Mouse (Mus musculus): Measurements from ENCODE around the gene Mdm2.
A peak's percentile ranks its signal among the peaks of the same experiment; 100 is the strongest.
"Not testable (repeated sequence)": the region's sequence is repeated elsewhere in the genome, so short reads cannot be mapped to it uniquely, and the experiment has no call there.

Gene Mdm2

GRCm38 (mm10) chr10:117732184-117732583, 21.6 kb upstream of the Mdm2 start:
- DNase-seq = no peak

GRCm38 (mm10) chr10:117731244-117732101, 20.9 kb upstream of the Mdm2 start:
- DNase-seq = peak; percentile 80 to 88

GRCm38 (mm10) chr10:117730637-117731203, 20.2 kb upstream of the Mdm2 start:
- no peak for DNase-seq

GRCm38 (mm10) chr10:117730140-117730539, 19.6 kb upstream of the Mdm2 start:
- DNase-seq = no peak

- no peak for DNase-seq
Observed at GRCm38 (mm10) chr10:117729139-117729814, 18.7 kb upstream of the Mdm2 start.

- no peak for DNase-seq
Observed at GRCm38 (mm10) chr10:117728574-117728973, 18.0 kb upstream of the Mdm2 start.

GRCm38 (mm10) chr10:117727518-117728110, 17.1 kb upstream of the Mdm2 start:
- DNase-seq = no peak

- DNase-seq = no peak
Observed at GRCm38 (mm10) chr10:117726888-117727385, 16.4 kb upstream of the Mdm2 start.

- DNase-seq = no peak
Observed at GRCm38 (mm10) chr10:117726350-117726749, 15.8 kb upstream of the Mdm2 start.

- DNase-seq = no peak
Observed at GRCm38 (mm10) chr10:117725671-117726070, 15.1 kb upstream of the Mdm2 start.

GRCm38 (mm10) chr10:117724804-117725361, 14.3 kb upstream of the Mdm2 start:
- no peak for DNase-seq

GRCm38 (mm10) chr10:117724136-117724718, 13.7 kb upstream of the Mdm2 start:
- DNase-seq = no peak

- DNase-seq = peak; percentile 94 to 95
Observed at GRCm38 (mm10) chr10:117718161-117719119, 7.9 kb upstream of the Mdm2 start.

GRCm38 (mm10) chr10:117717583-117717982, 7.0 kb upstream of the Mdm2 start:
- peak; percentile 80 to 90 for DNase-seq

- no peak for DNase-seq
Observed at GRCm38 (mm10) chr10:117716686-117717085, 6.1 kb upstream of the Mdm2 start.

GRCm38 (mm10) chr10:117715654-117716053, 5.1 kb upstream of the Mdm2 start:
- DNase-seq = not testable (repeated sequence)

GRCm38 (mm10) chr10:117714928-117715500, 4.5 kb upstream of the Mdm2 start:
- DNase-seq = no peak

GRCm38 (mm10) chr10:117714048-117714545, 3.5 kb upstream of the Mdm2 start:
- no peak for DNase-seq

- DNase-seq = no peak
Observed at GRCm38 (mm10) chr10:117713466-117713865, 2.9 kb upstream of the Mdm2 start.

GRCm38 (mm10) chr10:117712871-117713270, 2.3 kb upstream of the Mdm2 start:
- no peak for DNase-seq

Measured in kidney, postnatal 25 days (tissue).